Mouse (Mus musculus): ENCODE measurements at regions not wholly inside any gene's neighbourhood (a gene's known extent, or its start where the extent isn't known, plus 50 kb on each side); places are given as distances from the start of the nearest gene placed in this dataset.
A peak's percentile ranks its signal among the peaks of the same experiment; 100 is the strongest.
"Not testable (repeated sequence)": the region's sequence is repeated elsewhere in the genome, so short reads cannot be mapped to it uniquely, and the experiment has no call there.

DNA sequence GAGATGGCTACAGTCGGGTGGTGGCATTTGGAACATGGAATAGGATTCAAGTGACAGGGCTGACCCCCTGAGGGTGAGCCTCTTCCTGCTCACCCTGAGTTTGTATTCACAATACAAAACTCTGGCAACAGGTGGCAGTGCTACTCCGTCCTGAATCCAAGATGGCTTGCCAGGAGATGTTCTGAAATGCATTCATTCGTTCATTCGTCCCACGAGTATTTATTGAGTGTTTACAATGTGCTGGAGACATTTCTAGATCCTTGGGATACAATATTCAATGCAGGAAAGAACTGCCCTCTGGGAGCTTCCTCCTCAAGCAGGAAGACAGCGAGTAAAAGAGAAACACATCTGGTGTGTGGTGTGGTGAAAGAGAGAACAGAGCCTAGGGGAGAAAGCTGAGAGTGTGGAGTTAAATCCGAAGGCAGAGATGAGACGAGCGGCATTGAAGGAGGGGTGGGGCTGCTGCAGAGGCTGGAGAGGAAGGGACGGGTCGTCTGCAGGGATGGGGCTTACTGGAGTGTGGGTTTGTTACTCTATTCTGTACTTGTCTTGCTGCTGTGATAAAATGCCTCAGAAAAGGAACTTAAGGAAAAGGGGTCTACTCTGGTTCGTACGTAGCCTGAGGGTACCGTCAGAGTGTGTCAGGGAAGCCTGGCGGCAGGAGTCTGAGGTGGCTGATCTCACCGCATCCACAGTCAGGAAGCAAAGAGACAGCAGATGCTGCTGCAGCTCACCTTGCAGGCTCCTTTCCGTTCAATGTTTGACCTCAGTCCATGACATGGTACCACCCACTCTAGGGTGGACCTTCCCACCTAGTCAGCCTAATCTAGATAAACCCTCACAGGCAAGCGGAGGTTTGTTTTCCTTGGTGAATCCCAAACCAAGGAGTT lies 125.9 kb upstream of the Haao start:
- Histone ChIP-seq H3K4me1 (ENCODE audit: control insufficient read depth, insufficient read depth, low read length) (0 out of 2 replicates have a peak, but pooled peaks cover 2% of the 10 kb centered on the region), H3K4me3 (ENCODE audit: insufficient read depth, low read depth, low read length) (no peak overlapping the region), H3K27me3 (replicated peaks; ENCODE audit: control insufficient read depth, insufficient read depth, low read length) (no peaks in the 10 kb centered on the region), H3K27ac (ENCODE audit: insufficient read depth, low read depth, low read length) (no peak overlapping the region), H3K36me3 (ENCODE audit: control insufficient read depth, insufficient read depth, low read length) (no peaks in the 10 kb centered on the region)
- peak; percentile 68 for DNase-seq
- TF ChIP-seq CTCF (conservative IDR thresholded peaks at IDR 0.05; ENCODE audit: insufficient read depth, insufficient read length, low read depth, low read length) (peak; percentile 65), POLR2A (IDR thresholded peaks at IDR 0.05; ENCODE audit: low read depth, low read length) (no peak)
- WGBS, result 44% methylated on average over 18 of the region's 18 CpGs

DNA sequence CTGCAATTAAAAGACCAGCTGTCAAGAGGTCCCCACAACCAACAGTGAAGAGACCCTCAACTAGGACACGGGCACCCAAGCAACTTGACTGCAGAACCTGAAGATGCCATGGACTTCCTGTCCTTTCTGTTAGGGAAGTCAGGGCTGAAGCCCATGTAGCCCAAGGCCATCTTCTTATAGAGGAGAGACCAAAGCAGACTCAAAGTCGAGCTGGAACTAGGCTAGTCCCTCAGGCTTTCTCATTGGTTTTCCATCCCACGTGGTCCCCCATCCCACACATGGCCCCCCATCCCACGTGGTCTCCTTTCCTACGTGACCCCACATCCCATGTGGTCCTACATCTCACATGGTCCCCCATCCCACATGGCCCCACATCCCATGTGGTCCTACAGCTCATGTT lies 125.1 kb upstream of the Haao start:
- no peak overlapping the region for H3K27ac ChIP-seq (ENCODE audit: insufficient read depth, low read depth, low read length)

DNA sequence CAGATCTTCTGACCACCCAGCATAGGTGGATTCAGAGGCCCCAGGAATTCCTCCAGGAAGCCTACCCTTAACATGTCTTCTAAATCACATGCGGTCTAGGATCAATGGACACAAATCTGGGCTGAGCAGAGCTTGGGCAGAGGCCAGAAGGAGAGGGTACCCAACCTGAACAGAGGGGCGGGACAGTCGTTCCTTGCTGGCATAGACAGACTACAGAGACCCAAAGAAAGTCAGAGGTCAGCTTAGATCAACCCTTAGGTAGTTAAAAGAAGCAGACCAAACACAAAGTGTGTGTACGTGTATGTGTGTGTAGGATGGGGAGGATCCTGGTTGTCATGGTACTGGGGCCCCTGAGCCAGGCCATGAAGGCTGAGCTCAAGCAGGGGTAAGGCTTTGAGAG lies 124.7 kb upstream of the Haao start:
- WGBS, result 52% methylated on average over 4 of the region's 4 CpGs
- no peaks in the 10 kb centered on the region for H3K36me3 ChIP-seq (ENCODE audit: control insufficient read depth, insufficient read depth, low read length)

More for the DNA sequence above, 125.1 kb upstream of the Haao start:
- WGBS, result 84% methylated on average over 5 of the region's 5 CpGs
- 0 out of 2 replicates have a peak, but pooled peaks cover 2% of the 10 kb centered on the region for H3K4me1 ChIP-seq (ENCODE audit: control insufficient read depth, insufficient read depth, low read length)
- no peaks in the 10 kb centered on the region for H3K36me3 ChIP-seq (ENCODE audit: control insufficient read depth, insufficient read depth, low read length)
- H3K27me3 ChIP-seq (replicated peaks; ENCODE audit: control insufficient read depth, insufficient read depth, low read length), result no peaks in the 10 kb centered on the region
- no peak overlapping the region for H3K4me3 ChIP-seq (ENCODE audit: insufficient read depth, low read depth, low read length)
- DNase-seq, result no peak
- TF ChIP-seq CTCF (conservative IDR thresholded peaks at IDR 0.05; ENCODE audit: insufficient read depth, insufficient read length, low read depth, low read length), result no peak
- TF ChIP-seq POLR2A (IDR thresholded peaks at IDR 0.05; ENCODE audit: low read depth, low read length), result no peak

DNA sequence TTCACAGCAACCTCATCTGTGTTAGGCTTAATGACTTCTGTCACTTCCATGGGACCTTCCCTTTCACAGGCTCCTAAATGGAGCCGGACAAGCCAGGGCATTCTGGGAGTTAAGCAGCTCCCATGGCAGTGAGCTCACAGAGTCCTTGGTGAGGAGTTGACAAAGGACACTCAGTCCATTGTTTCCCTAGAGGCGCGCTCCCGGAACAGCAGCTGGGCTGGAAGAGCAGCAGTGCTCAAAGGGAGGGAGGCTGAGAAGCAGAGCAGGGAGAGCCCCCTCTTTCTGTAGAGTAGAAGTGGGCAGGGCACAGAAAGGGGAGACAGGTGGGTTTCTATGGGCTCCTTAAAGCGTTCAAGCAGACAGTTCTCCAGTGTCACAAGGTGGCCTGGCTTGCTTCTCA lies 124.3 kb upstream of the Haao start:
- H3K4me1 ChIP-seq (ENCODE audit: control insufficient read depth, insufficient read depth, low read length), result 0 out of 2 replicates have a peak, but pooled peaks cover 2% of the 10 kb centered on the region
- TF ChIP-seq CTCF (conservative IDR thresholded peaks at IDR 0.05; ENCODE audit: insufficient read depth, insufficient read length, low read depth, low read length) (no peak; the same call in 1 of the 2 replicates), POLR2A (IDR thresholded peaks at IDR 0.05; ENCODE audit: low read depth, low read length) (no peak)
- DNase-seq, result no peak
- H3K27me3 ChIP-seq (replicated peaks; ENCODE audit: control insufficient read depth, insufficient read depth, low read length), result no peaks in the 10 kb centered on the region
- WGBS, result 49% methylated on average over 5 of the region's 5 CpGs
- no peak overlapping the region for H3K4me3 ChIP-seq (ENCODE audit: insufficient read depth, low read depth, low read length)
- H3K36me3 ChIP-seq (ENCODE audit: control insufficient read depth, insufficient read depth, low read length), result no peaks in the 10 kb centered on the region
- no peak overlapping the region for H3K27ac ChIP-seq (ENCODE audit: insufficient read depth, low read depth, low read length)

More for the DNA sequence above, 124.7 kb upstream of the Haao start:
- Histone ChIP-seq H3K4me3 (ENCODE audit: insufficient read depth, low read depth, low read length) (no peak overlapping the region), H3K27ac (ENCODE audit: insufficient read depth, low read depth, low read length) (no peak overlapping the region), H3K27me3 (replicated peaks; ENCODE audit: control insufficient read depth, insufficient read depth, low read length) (no peaks in the 10 kb centered on the region), H3K4me1 (ENCODE audit: control insufficient read depth, insufficient read depth, low read length) (0 out of 2 replicates have a peak, but pooled peaks cover 2% of the 10 kb centered on the region)
- peak; percentile 76 for DNase-seq
- TF ChIP-seq POLR2A (IDR thresholded peaks at IDR 0.05; ENCODE audit: low read depth, low read length) (no peak), CTCF (conservative IDR thresholded peaks at IDR 0.05; ENCODE audit: insufficient read depth, insufficient read length, low read depth, low read length) (no peak)

DNA sequence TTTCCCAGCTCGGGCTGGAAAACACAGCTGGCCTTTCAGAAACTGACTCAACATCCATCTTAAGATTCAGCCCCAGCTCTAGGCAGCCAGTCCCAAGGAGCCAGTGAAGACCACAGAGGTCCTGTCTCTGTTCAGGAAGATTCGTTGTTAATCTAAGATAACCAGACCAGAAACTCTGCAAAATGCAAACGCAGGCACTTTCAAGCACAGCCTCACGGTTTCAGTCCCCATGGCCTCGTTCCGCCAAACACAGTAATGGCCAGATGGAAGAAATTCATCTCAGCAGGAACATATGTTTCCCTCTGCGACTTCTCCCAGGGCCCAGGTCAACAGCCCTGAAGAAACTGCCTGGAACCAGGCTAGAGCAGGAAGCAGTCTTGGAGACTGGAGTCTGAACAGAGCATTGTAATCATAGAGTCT lies 121.7 kb upstream of the Haao start:
- no peak overlapping the region for H3K27ac ChIP-seq (ENCODE audit: insufficient read depth, low read depth, low read length)
- H3K4me3 ChIP-seq (ENCODE audit: insufficient read depth, low read depth, low read length), result no peak overlapping the region
- no peaks in the 10 kb centered on the region for H3K36me3 ChIP-seq (ENCODE audit: control insufficient read depth, insufficient read depth, low read length)
- TF ChIP-seq POLR2A (IDR thresholded peaks at IDR 0.05; ENCODE audit: low read depth, low read length) (no peak), CTCF (conservative IDR thresholded peaks at IDR 0.05; ENCODE audit: insufficient read depth, insufficient read length, low read depth, low read length) (no peak)
- DNase-seq, result no peak
- H3K27me3 ChIP-seq (replicated peaks; ENCODE audit: control insufficient read depth, insufficient read depth, low read length), result no peaks in the 10 kb centered on the region
- 0 out of 2 replicates have a peak, but pooled peaks cover 2% of the 10 kb centered on the region for H3K4me1 ChIP-seq (ENCODE audit: control insufficient read depth, insufficient read depth, low read length)
- 63% methylated on average over 7 of the region's 7 CpGs for WGBS

DNA sequence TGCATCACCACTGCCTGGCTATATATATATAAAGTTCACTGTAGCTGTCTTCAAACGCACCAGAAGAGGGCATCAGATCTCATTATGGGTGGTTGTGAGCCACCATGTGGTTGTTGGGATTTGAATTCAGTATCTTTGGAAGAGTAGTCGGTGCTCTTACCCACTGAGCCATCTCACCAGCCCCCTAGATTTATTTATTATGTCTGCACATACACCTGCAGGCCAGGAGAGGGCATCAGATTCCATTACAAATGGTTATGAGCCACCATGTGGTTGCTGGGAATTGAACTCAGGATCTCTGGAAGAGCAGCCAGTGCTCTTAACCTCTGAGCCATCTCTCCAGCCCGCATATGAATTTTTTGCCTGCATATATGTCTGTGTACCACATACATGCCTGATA lies 120.4 kb upstream of the Haao start:
- WGBS, result 94% methylated on average over 3 of the region's 3 CpGs
- H3K36me3 ChIP-seq (ENCODE audit: control insufficient read depth, insufficient read depth, low read length); H3K4me3 ChIP-seq (ENCODE audit: insufficient read depth, low read depth, low read length); H3K27me3 ChIP-seq (replicated peaks; ENCODE audit: control insufficient read depth, insufficient read depth, low read length); DNase-seq; H3K4me1 ChIP-seq (ENCODE audit: control insufficient read depth, insufficient read depth, low read length); H3K27ac ChIP-seq (ENCODE audit: insufficient read depth, low read depth, low read length): not testable (repeated sequence)

DNA sequence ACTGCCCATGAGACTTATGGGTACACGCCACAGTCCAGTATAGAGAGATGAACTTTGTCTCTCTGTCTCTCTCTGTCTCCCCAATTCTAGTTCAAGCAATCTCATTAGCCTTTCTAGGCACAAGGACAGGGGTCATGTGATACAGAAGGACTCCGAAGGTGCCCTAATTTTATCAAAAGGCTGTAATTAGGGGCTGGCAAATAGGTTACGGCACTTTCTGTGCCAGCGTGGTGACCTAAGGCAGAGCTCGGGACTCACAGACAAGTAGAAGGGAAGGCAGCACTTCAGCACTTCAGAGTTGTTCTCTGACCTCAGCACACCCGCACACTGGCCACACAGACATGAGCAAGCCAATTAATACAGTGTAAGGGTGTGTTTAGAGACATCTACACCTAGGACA lies 119.2 kb upstream of the Haao start:
- DNase-seq, result no peak
- H3K4me3 ChIP-seq (ENCODE audit: insufficient read depth, low read depth, low read length), result no peak overlapping the region
- WGBS, result 92% methylated on average over 6 of the region's 6 CpGs

More for the DNA sequence above, 119.2 kb upstream of the Haao start:
- H3K4me1 ChIP-seq (ENCODE audit: control insufficient read depth, insufficient read depth, low read length), result no peaks in the 10 kb centered on the region
- H3K27ac ChIP-seq (ENCODE audit: insufficient read depth, low read depth, low read length), result no peak overlapping the region
- H3K36me3 ChIP-seq (ENCODE audit: control insufficient read depth, insufficient read depth, low read length), result no peaks in the 10 kb centered on the region
- no peaks in the 10 kb centered on the region for H3K27me3 ChIP-seq (replicated peaks; ENCODE audit: control insufficient read depth, insufficient read depth, low read length)
- TF ChIP-seq CTCF (conservative IDR thresholded peaks at IDR 0.05; ENCODE audit: insufficient read depth, insufficient read length, low read depth, low read length), result no peak
- no peak for TF ChIP-seq POLR2A (IDR thresholded peaks at IDR 0.05; ENCODE audit: low read depth, low read length)
